Mouse (Mus musculus) ES-Bruce4 (cell line): ENCODE data around the gene R3hdm4.

Experiments
- CTCF ChIP-seq: IDR thresholded peaks from one replicate; pipeline ENCODE4 v1.8.1; 2011; ENCODE audit warnings: low read depth, low read length
- POLR2A ChIP-seq: IDR thresholded peaks from one replicate; pipeline ENCODE4 v1.8.1; 2011; ENCODE audit warnings: low read length; ENCODE audit not compliant: insufficient read depth

GRCm38 (mm10) chr10:79862925-79863324 lies 58.1 kb downstream of the R3hdm4 start:
- TF ChIP-seq CTCF (no peak), POLR2A (no peak)
